In the genomic region with DNA sequence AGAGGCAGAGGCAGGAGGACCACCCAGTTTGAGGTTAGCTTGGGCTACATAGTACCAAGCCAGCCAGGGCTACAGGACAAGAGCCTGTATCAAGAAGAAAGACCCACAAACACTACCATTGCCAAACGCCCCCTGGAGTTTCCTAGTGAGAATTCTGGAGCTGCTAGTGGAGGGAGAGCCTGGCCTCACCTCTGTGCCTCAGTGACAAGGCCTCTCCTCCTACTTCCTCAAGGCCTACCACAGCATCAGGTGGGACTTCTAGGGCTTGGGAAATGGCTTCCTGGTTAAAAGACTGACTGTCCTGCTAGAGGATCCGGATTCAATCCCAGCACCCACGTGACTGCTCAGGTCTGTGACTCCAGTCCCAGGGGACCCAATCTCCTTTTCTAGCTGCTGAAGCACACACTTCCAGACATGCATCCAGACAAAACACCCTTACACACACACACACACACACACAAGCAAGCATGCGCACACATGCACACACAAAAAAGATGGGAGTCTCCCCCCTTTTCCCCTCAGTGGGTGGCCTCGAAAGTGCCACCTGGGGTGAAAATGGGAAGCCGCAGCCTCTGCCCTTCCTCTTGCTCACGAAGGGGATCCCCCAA, we compare ENCODE assay signal across 9 mouse cellular contexts. TPM values are rescaled to one million over a fixed set of nuclear protein-coding genes. Genes with fewer than 3 reads are reported as not detected.
DNase-seq lines count a peak whose midpoint lies in the region; ATAC-seq and TF ChIP-seq lines count a peak whose summit lies in the region.
"Had no signal": no experiment of that assay in that cellular context is flagged by ENCODE, and none has a peak within 500 bp of the region (broad histone marks: within the 10 kb centered on the region; RNA-seq: fewer than 3 reads in every experiment).

No protein-coding gene starts in this region.

- no peak for TF ChIP-seq POLR2A in testis, adult 2 months (IDR thresholded peaks at IDR 0.05; ENCODE audit: control insufficient read depth, low read depth, low read length)

- H3K36me3 ChIP-seq in heart, embryonic 12.5 days = no peaks in the 10 kb centered on the region
- no peaks in the 10 kb centered on the region for H3K36me3 ChIP-seq in testis, adult 2 months (ENCODE audit: control insufficient read depth, insufficient read depth, low read length)
- H3K36me3 ChIP-seq in stomach, postnatal 0 days (ENCODE audit: control insufficient read depth, insufficient read depth, low read length) = no peaks in the 10 kb centered on the region
- H3K36me3 ChIP-seq: heart, embryonic 15.5 days had no signal

- H3K4me2 ChIP-seq in heart, embryonic 12.5 days = no peak overlapping the region
- H3K4me2 ChIP-seq in stomach, postnatal 0 days (replicated peaks; ENCODE audit: low read depth) = no peak overlapping the region
- H3K4me2 ChIP-seq: heart, embryonic 15.5 days had no signal

- TF ChIP-seq CTCF in testis, adult 2 months (IDR thresholded peaks at IDR 0.05; ENCODE audit: control insufficient read depth, insufficient read depth, insufficient replicate concordance, low read depth, low read length) = no peak
- peak; percentile 28; the same call in 1 of the 2 replicates for TF ChIP-seq CTCF in stomach, postnatal 0 days (IDR thresholded peaks at IDR 0.05; ENCODE audit: low read depth)
- TF ChIP-seq CTCF in left cerebral cortex, adult 2 months (IDR thresholded peaks at IDR 0.05) = no peak

- no peak for DNase-seq in heart, postnatal 36 days
- no peak for DNase-seq in testis, postnatal 10 days (ENCODE audit: low spot score)
- DNase-seq in stomach, postnatal 0 days (ENCODE audit: low spot score) = no peak
- DNase-seq in layer of hippocampus, adult 9-10 months (ENCODE audit: low spot score) = no peak
- DNase-seq in left cerebral cortex, adult 2 months (ENCODE audit: extremely low spot score in 1 of 2, low spot score in 2 of 2) = no peak

- H3K27ac ChIP-seq in heart, embryonic 12.5 days (ENCODE audit: poor library complexity, severe bottlenecking) = peak overlapping the region; percentile 39; the same call in 1 of the 2 replicates
- no peak overlapping the region; the same call in 1 of the 2 replicates for H3K27ac ChIP-seq in testis, adult 2 months (ENCODE audit: control insufficient read depth, insufficient read depth, low read depth, low read length)
- H3K27ac ChIP-seq in stomach, postnatal 0 days (replicated peaks) = no peak overlapping the region
- H3K27ac ChIP-seq in left cerebral cortex, adult 2 months = no peak overlapping the region

- H3K9ac ChIP-seq in heart, embryonic 12.5 days = no peak overlapping the region
- no peak overlapping the region for H3K9ac ChIP-seq in stomach, postnatal 0 days (ENCODE audit: low read length)
- H3K9ac ChIP-seq: heart, embryonic 15.5 days had no signal

- no peaks in the 10 kb centered on the region for H3K9me3 ChIP-seq in heart, embryonic 12.5 days (replicated peaks)
- no peaks in the 10 kb centered on the region for H3K9me3 ChIP-seq in stomach, postnatal 0 days (ENCODE audit: control insufficient read depth, low read length)
- H3K9me3 ChIP-seq: heart, embryonic 15.5 days had no signal

- intact Hi-C loops in heart, postnatal 36 days (cut with DNase I) = no loop called here
- intact Hi-C loops in left cerebral cortex, adult 2 months (cut with DNase I) = no loop called here

- no peak for ATAC-seq in heart, embryonic 12.5 days (ENCODE audit: insufficient number of reproducible peaks, low FRiP score)
- peak; percentile 36 for ATAC-seq in inflammation-experienced regulatory T-cells, adult 6 months
- no peak for ATAC-seq in stomach, postnatal 0 days (ENCODE audit: low FRiP score, low TSS enrichment)

- peaks cover 38% of the 10 kb centered on the region for H3K4me1 ChIP-seq in heart, embryonic 12.5 days (replicated peaks)
- peaks cover 9% of the 10 kb centered on the region for H3K4me1 ChIP-seq in testis, adult 2 months (ENCODE audit: control insufficient read depth, insufficient read depth, low read length)
- peaks cover 6% of the 10 kb centered on the region; the same call in 1 of the 2 replicates for H3K4me1 ChIP-seq in stomach, postnatal 0 days (replicated peaks; ENCODE audit: control insufficient read depth, insufficient read depth)

- no peak overlapping the region for H3K4me3 ChIP-seq in heart, embryonic 12.5 days
- peak overlapping the region; percentile 74 for H3K4me3 ChIP-seq in testis, adult 2 months (ENCODE audit: control insufficient read depth, low read depth, low read length)
- no peak overlapping the region for H3K4me3 ChIP-seq in stomach, postnatal 0 days (ENCODE audit: low read depth, low read length)
- no peak overlapping the region for H3K4me3 ChIP-seq in left cerebral cortex, adult 2 months
- H3K4me3 ChIP-seq: heart, embryonic 15.5 days had no signal

- WGBS in heart, embryonic 12.5 days = 68% methylated on average over 7 of the region's 7 CpGs
- WGBS in stomach, postnatal 0 days = 59% methylated on average over 7 of the region's 7 CpGs

- no peaks in the 10 kb centered on the region for H3K27me3 ChIP-seq in heart, embryonic 12.5 days (replicated peaks)
- no peaks in the 10 kb centered on the region for H3K27me3 ChIP-seq in testis, adult 2 months (ENCODE audit: control insufficient read depth, insufficient read depth, low read length)
- H3K27me3 ChIP-seq in stomach, postnatal 0 days (ENCODE audit: control insufficient read depth, insufficient read depth, low read length) = no peaks in the 10 kb centered on the region
- H3K27me3 ChIP-seq: heart, embryonic 15.5 days had no signal

- TF ChIP-seq EP300 in stomach, postnatal 0 days (optimal IDR thresholded peaks at IDR 0.05) = no peak

RNA-seq across cellular contexts. Expression of gene Mcl1, which starts 6.3 kb away (rescaled TPM):
- 65.2 and 66.9 TPM in 2 replicates for polyA plus RNA-seq in heart, embryonic 12.5 days (2016; fragmentation: Nextera tagmentation; extraction: Ambion mirVana)
- total RNA-seq in heart, postnatal 36 days (2021) = 100 to 1,000 TPM; 151 to 156 TPM
- 27.4 and 40.2 TPM in 2 replicates for polyA plus RNA-seq in testis, adult 2 months (2012; rRNA removed)
- polyA plus RNA-seq in inflammation-experienced regulatory T-cells, adult 6 months (2017; shearing (Covaris generic)) = 10 to 100 TPM; 50.5 to 86.1 (median 61.6) TPM
- 57.9 and 59.2 TPM in 2 replicates for polyA plus RNA-seq in stomach, postnatal 0 days (2015; fragmentation: Nextera tagmentation; extraction: Ambion mirVana)
- total RNA-seq in left cerebral cortex, adult 2 months (2021) = 10 to 100 TPM; 52.7 to 60.9 TPM

RNA-seq across cellular contexts. Expression of gene Ensa, which starts 27.5 kb away (rescaled TPM):
- 50.8 and 51.4 TPM in 2 replicates for polyA plus RNA-seq in heart, embryonic 12.5 days (2016; fragmentation: Nextera tagmentation; extraction: Ambion mirVana)
- 10 to 100 TPM; 73.0 to 75.0 TPM for total RNA-seq in heart, postnatal 36 days (2021)
- 11.1 and 13.9 TPM in 2 replicates for polyA plus RNA-seq in testis, adult 2 months (2012; rRNA removed)
- 10 to 100 TPM; 68.7 to 89.9 (median 76.3) TPM for polyA plus RNA-seq in inflammation-experienced regulatory T-cells, adult 6 months (2017; shearing (Covaris generic))
- polyA plus RNA-seq in stomach, postnatal 0 days (2015; fragmentation: Nextera tagmentation; extraction: Ambion mirVana) = 42.3 and 44.2 TPM in 2 replicates
- total RNA-seq in left cerebral cortex, adult 2 months (2021) = 100 to 1,000 TPM; 349 to 358 TPM

RNA-seq across cellular contexts. Expression of gene Adamtsl4, which starts 35.4 kb away (rescaled TPM):
- 4.3 and 4.9 TPM in 2 replicates for polyA plus RNA-seq in heart, embryonic 12.5 days (2016; fragmentation: Nextera tagmentation; extraction: Ambion mirVana)
- 10 to 100 TPM; 62.2 to 67.6 TPM for total RNA-seq in heart, postnatal 36 days (2021)
- 0.74 and 2.3 TPM in 2 replicates for polyA plus RNA-seq in testis, adult 2 months (2012; rRNA removed)
- polyA plus RNA-seq in inflammation-experienced regulatory T-cells, adult 6 months (2017; shearing (Covaris generic)) = 1 to 10 TPM; 2.0 to 4.6 (median 2.2) TPM
- polyA plus RNA-seq in stomach, postnatal 0 days (2015; fragmentation: Nextera tagmentation; extraction: Ambion mirVana) = 9.4 and 10.4 TPM in 2 replicates
- 1 to 10 TPM; 6.8 to 7.7 TPM for total RNA-seq in left cerebral cortex, adult 2 months (2021)
